Mouse (Mus musculus): ENCODE data around the gene Lyrm7.

DNA sequence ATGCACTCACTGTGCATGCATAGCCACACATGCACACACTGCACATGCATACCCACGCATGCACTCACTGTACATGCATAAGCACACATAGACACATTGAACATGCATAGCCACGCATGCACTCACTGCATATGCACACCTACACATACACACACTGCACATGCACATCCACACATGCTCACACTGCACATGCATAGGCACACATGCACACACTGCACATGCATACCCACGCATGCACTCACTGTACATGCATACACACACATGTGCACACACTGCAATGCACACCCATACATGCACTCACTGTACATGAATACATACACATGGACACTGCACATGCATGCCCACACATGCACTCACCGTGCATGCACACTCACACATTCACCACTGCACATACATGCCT is 69.3 kb downstream of the Lyrm7 start:
- TF ChIP-seq POLR2A (IDR thresholded peaks at IDR 0.05; ENCODE audit: borderline replicate concordance, extremely low read depth, insufficient read depth, insufficient read length, poor library complexity, severe bottlenecking) = no peak
- TF ChIP-seq CTCF (IDR thresholded peaks at IDR 0.05; ENCODE audit: borderline replicate concordance, extremely low read depth, insufficient read depth, insufficient read length) = no peak

Measured in brain, embryonic 14.5 days (tissue).